Mouse (Mus musculus) limb, embryonic 13.5 days (tissue): ENCODE measurements around the gene Tmem88. TPM values are rescaled to one million over a fixed set of nuclear protein-coding genes. Genes with fewer than 3 reads are reported as not detected.

ENCODE experiments used
- ATAC-seq: fragments of 200-750 bp; cut with Nextera tagmentation; 2 replicates; pipeline ENCODE4 v1.8.0; 2017; ENCODE audit warnings: low read depth, moderate number of reproducible peaks, moderate TSS enrichment; ENCODE audit not compliant: low FRiP score
- H3K27ac ChIP-seq: fragments of 300-500 bp; sonication (generic); 2 replicates; pipeline ENCODE4 v1.5.1; 2015; ENCODE audit warnings: inconsistent platforms, mild to moderate bottlenecking, moderate library complexity
- H3K27me3 ChIP-seq: fragments of 300-500 bp; sonication (generic); 2 replicates; pipeline ENCODE4 v1.6.1; 2015; ENCODE audit warnings: mild to moderate bottlenecking, inconsistent platforms
- H3K36me3 ChIP-seq: fragments of 300-500 bp; sonication (generic); 2 replicates; pipeline ENCODE4 v1.6.1; 2015; ENCODE audit warnings: inconsistent platforms, mild to moderate bottlenecking, moderate library complexity
- H3K4me1 ChIP-seq: fragments of 300-500 bp; sonication (generic); 2 replicates; pipeline ENCODE4 v1.6.1; 2015; ENCODE audit warnings: inconsistent platforms
- H3K4me2 ChIP-seq: fragments of 300-500 bp; sonication (generic); replicated peaks from 2 replicates; pipeline ENCODE4 v1.6.1; 2015; ENCODE audit warnings: inconsistent platforms, mild to moderate bottlenecking, moderate library complexity
- H3K4me3 ChIP-seq: fragments of 300-500 bp; sonication (generic); 2 replicates; pipeline ENCODE4 v1.5.1; 2015; ENCODE audit warnings: moderate library complexity, mild to moderate bottlenecking, inconsistent platforms
- H3K9ac ChIP-seq: fragments of 300-500 bp; sonication (generic); 2 replicates; pipeline ENCODE4 v1.6.1; 2015; ENCODE audit warnings: mild to moderate bottlenecking, inconsistent platforms
- H3K9me3 ChIP-seq: fragments of 300-500 bp; sonication (generic); 2 replicates; pipeline ENCODE4 v1.6.1; 2016; ENCODE audit warnings: inconsistent platforms
- WGBS: fragments of 180-500 bp; shearing (Covaris S2); methylation state at CpG from one replicate; pipeline ENCODE4 v1.1.7; 2015; 5-methylcytosine and 5-hydroxymethylcytosine counted together
- polyA plus RNA-seq: library from polyadenylated mRNA; unstranded; fragments of >200 nt; fragmentation: Nextera tagmentation; extraction: Ambion mirVana; gene quantifications from 2 replicates; pipeline ENCODE4 v1.2.1, GENCODE M21; 2015

Tmem88 gene
- polyA plus RNA-seq = 24.0 and 25.6 TPM in 2 replicates

DNA sequence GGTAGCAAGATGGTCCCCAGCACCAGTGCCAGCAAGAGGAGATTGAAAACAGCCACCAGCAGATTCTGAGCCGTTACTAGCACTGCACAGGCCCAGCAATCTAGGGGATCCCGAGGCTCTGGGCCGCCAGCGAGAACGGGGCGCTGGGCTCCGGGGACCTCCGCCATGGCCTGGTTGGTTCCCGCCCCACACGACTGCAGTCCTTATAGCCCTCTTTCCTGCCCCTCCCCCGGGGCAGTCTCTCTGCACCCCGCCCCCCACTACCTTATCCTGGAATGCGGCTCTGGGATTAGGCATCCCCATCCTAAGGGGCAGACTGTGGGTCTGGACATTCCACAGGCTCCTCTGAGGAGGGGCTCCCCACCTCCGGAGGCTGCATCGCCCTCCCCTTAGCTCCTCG, at the start of gene Tmem88:
Tmem88 (minus strand) TSS at position 176 of the 400 bp plus-strand sequence.
- peak within 1 kb of the TSS; percentile 66 for H3K4me3 ChIP-seq
- H3K27ac ChIP-seq = peak within 1 kb of the TSS; percentile 65
- ATAC-seq = no peak
- H3K9me3 ChIP-seq = no peaks in the 10 kb centered on the region
- peaks cover 57% of the 10 kb centered on the region for H3K4me1 ChIP-seq
- H3K4me2 ChIP-seq = peak within 1 kb of the TSS; percentile 87
- 5% methylated on average over 16 of the region's 16 CpGs for WGBS
- peaks cover 37% of the 10 kb centered on the region for H3K36me3 ChIP-seq
- peak within 1 kb of the TSS; percentile 60 for H3K9ac ChIP-seq
- H3K27me3 ChIP-seq = no peaks in the 10 kb centered on the region

DNA sequence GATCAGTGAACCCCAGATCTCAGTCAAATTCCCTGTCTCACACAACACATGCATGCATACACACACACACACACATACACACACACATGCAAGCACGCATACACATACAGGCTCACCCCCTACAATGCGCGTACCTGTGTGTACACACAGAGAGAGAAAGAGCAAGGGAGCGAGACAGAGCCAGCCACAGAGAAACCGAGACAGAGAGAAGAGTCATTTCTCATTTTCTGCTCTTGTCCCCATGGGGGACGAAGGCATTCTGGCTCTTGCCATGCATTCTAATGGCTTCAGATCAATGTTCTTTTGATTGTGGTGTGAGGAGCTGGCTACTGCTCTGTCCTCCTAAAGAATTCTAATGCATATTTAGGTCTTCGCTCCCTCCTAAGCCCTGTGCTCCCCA, 49.3 kb upstream of the Tmem88 start:
- Histone ChIP-seq H3K4me3 (no peak overlapping the region), H3K27me3 (no peaks in the 10 kb centered on the region), H3K4me2 (no peak overlapping the region), H3K36me3 (no peaks in the 10 kb centered on the region), H3K27ac (no peak overlapping the region), H3K9me3 (0 out of 2 replicates have a peak, but pooled peaks cover 6% of the 10 kb centered on the region), H3K4me1 (peaks cover 4% of the 10 kb centered on the region), H3K9ac (no peak overlapping the region)
- no peak for ATAC-seq
- 90% methylated on average over 7 of the region's 7 CpGs for WGBS

DNA sequence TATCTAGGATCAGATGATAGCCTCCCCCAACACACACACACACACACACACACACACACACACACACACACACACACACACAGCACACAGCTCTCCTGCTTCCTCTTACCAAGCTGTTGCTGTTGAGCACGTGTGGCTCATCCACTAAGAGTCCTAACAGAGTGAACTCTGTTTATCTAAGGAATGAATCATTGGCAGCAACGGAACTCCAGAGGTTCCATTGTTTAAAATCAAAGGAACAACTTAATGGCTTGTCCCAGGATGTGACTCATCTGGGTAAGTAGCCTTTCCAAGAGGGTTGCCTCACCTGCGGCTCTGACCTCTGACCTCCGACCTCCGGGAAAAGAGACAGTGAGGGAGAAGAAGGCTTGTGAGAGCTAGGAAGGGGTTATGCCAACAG, 45.3 kb upstream of the Tmem88 start:
- H3K27ac ChIP-seq = no peak overlapping the region
- WGBS = 37% methylated on average over 5 of the region's 5 CpGs
- ATAC-seq = no peak

DNA sequence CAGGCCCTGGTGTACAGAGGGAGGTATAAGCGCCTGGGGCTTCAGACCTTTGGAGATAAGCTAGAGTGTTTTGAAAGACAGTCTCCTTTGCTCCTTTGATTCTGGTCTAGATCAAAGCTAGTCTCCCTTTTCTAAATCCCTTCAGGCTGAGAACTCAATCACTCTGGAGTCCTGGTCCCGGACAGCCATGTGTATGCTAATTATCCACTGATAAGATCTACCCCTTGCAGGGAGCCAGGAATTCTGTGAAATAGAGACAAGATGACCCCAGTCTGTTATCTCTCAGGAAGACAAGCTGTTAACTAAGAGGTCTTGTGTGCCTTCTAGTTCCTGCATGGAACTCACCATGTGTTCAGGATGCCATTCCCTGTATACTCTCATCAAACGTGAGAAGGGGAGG, 39.3 kb upstream of the Tmem88 start:
- Histone ChIP-seq H3K27me3 (no peaks in the 10 kb centered on the region), H3K27ac (no peak overlapping the region), H3K4me3 (no peak overlapping the region), H3K9ac (no peak overlapping the region), H3K4me1 (peaks cover 5% of the 10 kb centered on the region), H3K4me2 (no peak overlapping the region), H3K36me3 (no peaks in the 10 kb centered on the region), H3K9me3 (no peaks in the 10 kb centered on the region)
- 31% methylated on average over 3 of the region's 3 CpGs for WGBS
- ATAC-seq = no peak

More for the DNA sequence above, 45.3 kb upstream of the Tmem88 start:
- H3K9me3 ChIP-seq = 0 out of 2 replicates have a peak, but pooled peaks cover 6% of the 10 kb centered on the region
- no peaks in the 10 kb centered on the region for H3K36me3 ChIP-seq
- H3K9ac ChIP-seq = no peak overlapping the region
- H3K27me3 ChIP-seq = no peaks in the 10 kb centered on the region
- no peak overlapping the region for H3K4me3 ChIP-seq
- no peaks in the 10 kb centered on the region for H3K4me1 ChIP-seq
- no peak overlapping the region for H3K4me2 ChIP-seq

DNA sequence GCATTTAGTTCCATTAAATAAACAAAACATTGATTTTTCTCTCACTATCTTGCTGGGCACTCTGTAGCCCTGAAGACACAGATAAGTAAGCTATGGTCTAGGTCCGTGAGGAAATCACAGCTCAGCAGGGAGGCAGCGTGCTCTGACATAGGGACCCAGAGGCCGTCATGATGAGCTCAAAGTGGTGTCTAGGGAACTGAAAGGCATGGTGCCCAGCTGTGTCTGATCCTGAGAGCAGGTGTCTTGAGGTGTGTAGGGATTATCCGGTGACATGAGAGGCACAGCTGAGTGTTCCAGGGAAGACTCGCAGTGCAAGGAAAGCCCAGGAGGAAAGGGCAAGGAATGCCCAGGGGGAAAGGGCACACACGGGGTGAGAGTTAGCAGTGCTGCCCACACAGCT, 35.2 kb upstream of the Tmem88 start:
- no peak for ATAC-seq
- no peak overlapping the region for H3K27ac ChIP-seq
- H3K9me3 ChIP-seq = no peaks in the 10 kb centered on the region
- WGBS = 53% methylated on average over 6 of the region's 6 CpGs
- H3K36me3 ChIP-seq = no peaks in the 10 kb centered on the region
- no peak overlapping the region for H3K9ac ChIP-seq
- H3K4me3 ChIP-seq = no peak overlapping the region
- no peaks in the 10 kb centered on the region for H3K27me3 ChIP-seq
- peaks cover 19% of the 10 kb centered on the region for H3K4me1 ChIP-seq
- no peak overlapping the region for H3K4me2 ChIP-seq

DNA sequence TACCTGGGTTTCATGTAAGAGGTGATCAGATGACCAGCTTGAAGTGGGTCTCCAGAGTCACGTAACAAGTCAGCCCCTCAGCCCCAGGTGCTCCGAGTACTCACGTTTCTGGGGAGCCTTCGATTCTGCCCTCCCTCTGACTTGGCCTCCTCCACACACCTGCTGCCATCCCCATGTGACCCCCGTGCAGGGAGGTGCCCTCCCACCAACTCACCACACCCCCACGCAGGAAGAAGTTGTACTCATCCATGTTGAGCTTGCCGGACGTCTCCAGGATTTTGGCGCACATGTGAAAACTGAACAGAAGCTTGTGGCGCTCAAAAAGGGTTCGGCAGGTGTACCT, 34.6 kb upstream of the Tmem88 start:
- H3K4me1 ChIP-seq = peaks cover 19% of the 10 kb centered on the region
- H3K4me3 ChIP-seq = no peak overlapping the region
- no peak overlapping the region for H3K9ac ChIP-seq
- no peaks in the 10 kb centered on the region for H3K27me3 ChIP-seq
- 0 out of 2 replicates have a peak, but pooled peaks have one; percentile 12 for ATAC-seq
- no peak overlapping the region for H3K4me2 ChIP-seq
- no peaks in the 10 kb centered on the region for H3K9me3 ChIP-seq
- WGBS = 65% methylated on average over 11 of the region's 11 CpGs
- H3K36me3 ChIP-seq = no peaks in the 10 kb centered on the region
- H3K27ac ChIP-seq = no peak overlapping the region

DNA sequence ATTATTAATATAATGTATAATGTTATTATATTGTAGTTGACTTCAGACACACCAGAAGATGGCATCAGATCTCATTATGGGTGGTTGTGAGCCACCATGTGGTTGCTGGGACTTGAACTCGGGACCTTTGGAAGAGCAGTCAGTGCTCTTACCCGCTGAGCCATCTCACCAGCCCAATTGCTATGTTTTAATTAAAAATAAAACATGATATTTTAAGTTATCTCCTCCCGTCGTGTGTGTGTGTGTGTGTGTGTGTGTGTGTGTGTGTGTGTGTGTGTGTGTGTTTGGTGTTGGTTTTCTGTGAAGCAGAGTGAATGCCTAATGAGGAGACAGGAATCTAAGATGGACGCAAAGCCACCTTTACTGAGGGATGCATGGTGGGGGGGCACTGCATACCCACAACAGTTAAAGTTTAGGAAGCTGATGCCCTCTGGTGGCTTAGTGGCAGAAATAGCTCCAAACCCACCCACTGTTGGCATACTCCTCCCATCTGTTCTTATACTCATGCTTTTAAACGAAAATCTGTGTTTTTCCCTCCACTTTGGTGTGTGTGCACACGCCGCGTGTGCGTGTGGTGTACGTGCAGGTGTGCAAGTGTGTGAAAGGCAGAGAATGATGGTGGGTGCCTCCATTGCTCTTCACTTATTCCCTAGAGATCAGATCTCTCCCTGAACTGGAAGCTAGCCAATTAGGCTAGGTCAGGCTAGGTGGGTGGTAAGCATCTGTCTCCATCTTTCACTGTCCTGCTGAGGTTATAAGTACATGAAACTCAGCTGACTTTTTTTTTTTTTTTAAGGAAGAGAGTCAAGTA, 34.0 kb upstream of the Tmem88 start:
- peak; percentile 70; the same call in 1 of the 2 replicates for ATAC-seq
- H3K4me2 ChIP-seq = peak overlapping the region; percentile 32
- H3K27me3 ChIP-seq = no peaks in the 10 kb centered on the region
- H3K36me3 ChIP-seq = no peaks in the 10 kb centered on the region
- no peak overlapping the region for H3K4me3 ChIP-seq
- 32% methylated on average over 11 of the region's 11 CpGs for WGBS
- H3K27ac ChIP-seq = no peak overlapping the region
- H3K4me1 ChIP-seq = peaks cover 19% of the 10 kb centered on the region
- no peak overlapping the region for H3K9ac ChIP-seq
- no peaks in the 10 kb centered on the region for H3K9me3 ChIP-seq

DNA sequence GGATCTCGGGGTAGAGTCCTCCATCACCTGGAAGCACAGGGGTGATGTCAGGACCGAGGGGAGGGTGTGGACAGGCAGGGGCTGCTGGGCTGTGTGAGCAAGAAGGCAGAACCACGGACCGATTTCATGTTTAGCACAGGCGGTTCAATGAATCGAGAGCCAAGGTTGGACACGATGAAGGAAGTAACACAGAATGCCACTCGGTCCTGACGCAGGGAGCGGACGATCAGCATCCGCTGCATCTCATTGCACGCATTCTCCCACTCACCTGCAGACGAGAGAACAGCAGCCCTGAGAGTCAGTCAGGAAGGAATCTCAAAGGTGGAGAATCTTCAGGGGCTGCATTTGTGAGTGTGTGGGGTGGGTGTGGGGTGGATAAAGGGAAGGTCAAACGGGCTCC, 32.6 kb upstream of the Tmem88 start:
- H3K4me2 ChIP-seq = no peak overlapping the region

DNA sequence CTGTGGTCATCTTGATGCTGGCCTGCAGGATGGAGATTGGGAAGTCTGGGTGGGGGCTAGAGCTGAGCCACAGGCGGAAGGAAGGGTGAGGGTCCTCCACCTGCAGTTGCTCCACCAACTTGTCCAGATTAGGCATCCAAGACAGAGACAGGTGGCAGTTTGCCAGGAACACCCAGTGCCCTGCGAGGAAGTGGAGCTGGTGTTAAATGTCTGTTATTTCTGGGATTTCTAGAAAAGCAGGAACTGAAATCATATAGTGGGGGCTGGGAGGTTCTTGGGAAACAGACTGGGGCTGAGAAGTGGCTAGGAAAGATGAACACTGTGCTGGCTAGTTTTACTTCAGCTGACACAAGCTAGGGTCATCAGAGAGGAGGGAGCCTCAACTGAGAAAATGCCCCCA, 31.3 kb upstream of the Tmem88 start:
- ATAC-seq = no peak
- peak overlapping the region; percentile 4; the same call in 1 of the 2 replicates for H3K4me2 ChIP-seq
- H3K9ac ChIP-seq = no peak overlapping the region; the same call in 1 of the 2 replicates
- peaks cover 19% of the 10 kb centered on the region for H3K4me1 ChIP-seq
- H3K9me3 ChIP-seq = no peaks in the 10 kb centered on the region
- H3K4me3 ChIP-seq = no peak overlapping the region
- no peaks in the 10 kb centered on the region for H3K36me3 ChIP-seq
- 0 out of 2 replicates have a peak, but pooled peaks cover 2% of the 10 kb centered on the region for H3K27me3 ChIP-seq
- H3K27ac ChIP-seq = no peak overlapping the region; the same call in 1 of the 2 replicates
- 31% methylated on average over 2 of the region's 2 CpGs for WGBS

More for the DNA sequence above, 32.6 kb upstream of the Tmem88 start:
- Histone ChIP-seq H3K9me3 (no peaks in the 10 kb centered on the region), H3K4me3 (no peak overlapping the region), H3K9ac (no peak overlapping the region), H3K27me3 (0 out of 2 replicates have a peak, but pooled peaks cover 2% of the 10 kb centered on the region), H3K27ac (no peak overlapping the region), H3K36me3 (no peaks in the 10 kb centered on the region), H3K4me1 (peaks cover 19% of the 10 kb centered on the region)
- 85% methylated on average over 15 of the region's 15 CpGs for WGBS
- no peak for ATAC-seq

DNA sequence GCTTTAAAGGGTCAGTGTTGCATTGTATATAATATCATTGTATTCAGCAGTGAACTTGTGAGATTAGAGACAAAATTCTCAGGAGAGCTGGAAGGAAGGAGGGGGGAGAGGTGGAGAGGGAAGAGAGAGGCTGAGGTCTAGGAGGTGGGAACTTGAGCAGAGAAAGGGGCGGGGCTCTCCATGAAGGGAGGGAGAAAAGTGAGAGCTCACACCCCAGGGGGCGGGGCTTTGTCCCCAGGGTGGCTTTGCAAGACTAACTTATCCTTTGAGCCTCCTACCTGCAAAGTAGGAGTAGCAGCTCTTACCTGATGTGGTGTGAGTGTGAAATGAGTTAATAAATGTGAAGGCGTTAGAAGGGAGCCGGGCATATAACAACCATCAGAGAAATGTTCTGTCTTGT, 30.7 kb upstream of the Tmem88 start:
- 22% methylated on average over 4 of the region's 4 CpGs for WGBS
- Histone ChIP-seq H3K27ac (no peak overlapping the region; the same call in 1 of the 2 replicates), H3K4me3 (no peak overlapping the region), H3K4me1 (peaks cover 19% of the 10 kb centered on the region), H3K27me3 (0 out of 2 replicates have a peak, but pooled peaks cover 5% of the 10 kb centered on the region), H3K36me3 (no peaks in the 10 kb centered on the region), H3K9ac (no peak overlapping the region), H3K4me2 (no peak overlapping the region), H3K9me3 (no peaks in the 10 kb centered on the region)
- no peak for ATAC-seq

DNA sequence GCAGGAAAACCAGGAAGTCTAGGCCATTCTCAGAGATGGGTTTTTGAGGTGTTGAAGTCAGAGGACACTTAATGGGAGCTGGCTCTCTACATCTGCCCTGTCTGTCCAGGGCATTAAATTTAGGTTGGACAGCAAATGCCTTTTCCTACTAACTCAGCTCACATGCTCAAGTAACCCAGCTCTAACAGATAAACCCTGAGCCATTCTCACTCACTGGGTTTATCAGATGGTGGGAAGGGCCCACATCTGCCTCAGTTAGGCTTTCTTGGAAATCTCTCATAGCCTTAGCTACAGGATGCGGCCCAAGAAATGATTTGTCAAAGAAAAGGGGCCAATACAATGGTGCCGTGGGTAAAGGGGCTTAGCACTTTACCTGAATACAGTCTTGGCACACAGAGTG, 28.2 kb upstream of the Tmem88 start:
- Histone ChIP-seq H3K4me2 (no peak overlapping the region), H3K4me3 (no peak overlapping the region), H3K36me3 (no peaks in the 10 kb centered on the region), H3K27me3 (peaks cover 26% of the 10 kb centered on the region), H3K9me3 (no peaks in the 10 kb centered on the region), H3K9ac (no peak overlapping the region), H3K4me1 (peaks cover 18% of the 10 kb centered on the region), H3K27ac (no peak overlapping the region)
- no peak for ATAC-seq
- WGBS = 78% methylated on average over 2 of the region's 2 CpGs

DNA sequence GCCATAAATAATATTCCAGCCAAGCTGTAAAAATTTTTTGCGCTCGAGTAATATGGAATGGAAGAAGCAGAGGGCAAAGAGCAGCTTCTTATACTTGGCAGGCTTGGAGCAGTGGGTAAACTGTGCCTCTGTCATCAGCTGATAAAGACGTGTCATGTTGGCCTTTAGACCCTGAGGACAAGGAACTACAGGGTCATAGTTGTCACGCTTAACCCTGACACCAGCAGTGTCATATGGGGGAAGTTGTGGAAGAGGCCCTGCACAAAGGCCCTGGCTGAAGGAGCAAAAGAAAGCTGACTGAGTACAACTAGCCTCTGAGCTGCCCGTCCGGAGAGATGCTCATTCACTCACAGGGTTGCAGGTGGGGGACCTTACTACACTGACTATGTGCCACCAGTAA, 25.9 kb upstream of the Tmem88 start:
- Histone ChIP-seq H3K9ac (no peak overlapping the region), H3K4me2 (no peak overlapping the region), H3K36me3 (no peaks in the 10 kb centered on the region), H3K27ac (no peak overlapping the region), H3K4me3 (no peak overlapping the region), H3K27me3 (peaks cover 32% of the 10 kb centered on the region), H3K4me1 (peaks cover 31% of the 10 kb centered on the region), H3K9me3 (no peaks in the 10 kb centered on the region)
- 75% methylated on average over 6 of the region's 6 CpGs for WGBS
- ATAC-seq = no peak
